Mouse (Mus musculus) liver, adult 2 months (tissue): ENCODE data around the gene Ntm. TPM values are rescaled to one million over a fixed set of nuclear protein-coding genes. Genes with fewer than 3 reads are reported as not detected.

ENCODE experiments used
- DNase-seq: peaks from one replicate; pipeline ENCODE4 v3.0.0-alpha.2; 2011; ENCODE audit warnings: low read depth, low spot score; ENCODE audit errors: extremely low read depth
- H3K27ac ChIP-seq: fragments of 200-500 bp; replicated peaks from 2 replicates; pipeline ENCODE4 v1.5.1; 2012; ENCODE audit warnings: low read depth, mild to moderate bottlenecking, control low read depth, inconsistent platforms, low read length; ENCODE audit not compliant: insufficient read depth
- H3K27me3 ChIP-seq: fragments of 200-500 bp; 2 replicates; pipeline ENCODE4 v1.6.1; 2012; ENCODE audit warnings: mild to moderate bottlenecking, moderate library complexity, low read length, inconsistent platforms; ENCODE audit not compliant: control insufficient read depth, insufficient read depth
- H3K36me3 ChIP-seq: fragments of 200-500 bp; 2 replicates; pipeline ENCODE4 v1.6.1; 2012; ENCODE audit warnings: low read length, inconsistent platforms; ENCODE audit not compliant: control insufficient read depth, insufficient read depth
- H3K4me1 ChIP-seq: fragments of 200-500 bp; 2 replicates; pipeline ENCODE4 v1.6.1; 2011; ENCODE audit warnings: low read length; ENCODE audit not compliant: control insufficient read depth, insufficient read depth
- H3K4me3 ChIP-seq: fragments of 200-500 bp; 2 replicates; pipeline ENCODE4 v1.5.1; 2011; ENCODE audit warnings: low read depth, mild to moderate bottlenecking, control low read depth, low read length, moderate library complexity; ENCODE audit not compliant: insufficient read depth
- H3K79me2 ChIP-seq: fragments of 200-500 bp; 2 replicates; pipeline ENCODE4 v1.6.1; 2012; ENCODE audit warnings: inconsistent platforms, mild to moderate bottlenecking, low read length, moderate library complexity; ENCODE audit not compliant: control insufficient read depth, insufficient read depth
- H3K9ac ChIP-seq: fragments of 200-500 bp; 2 replicates; pipeline ENCODE4 v1.6.1; 2012; ENCODE audit warnings: low read depth, mild to moderate bottlenecking, control low read depth, inconsistent platforms, low read length
- CTCF ChIP-seq: fragments of 200-500 bp; IDR thresholded peaks from 2 replicates; pipeline ENCODE4 v1.5.1; 2011; ENCODE audit warnings: low read depth, low read length, control low read depth
- POLR2A ChIP-seq: fragments of 200-500 bp; IDR thresholded peaks from 2 replicates; pipeline ENCODE4 v1.6.1; 2011; ENCODE audit warnings: low read length, control low read depth; ENCODE audit not compliant: insufficient read depth; ENCODE audit errors: extremely low read depth
- WGBS: fragments of 180-500 bp; shearing (Covaris S2); methylation state at CpG from one replicate; pipeline ENCODE4 v1.1.7; 2018; 5-methylcytosine and 5-hydroxymethylcytosine counted together
- polyA plus RNA-seq: library from polyadenylated mRNA; depleted of rRNA; stranded (reverse); fragments of >200 nt; gene quantifications from 2 replicates; pipeline ENCODE4 v1.2.3, GENCODE M21; 2012
- total RNA-seq: library from RNA; depleted of rRNA; stranded (reverse); fragments of >200 nt; gene quantifications from 2 replicates; pipeline ENCODE4 v1.2.3, GENCODE M21; 2014

Gene Ntm
- total and polyA plus RNA-seq, 2 experiments: 2.1 to 3.2 TPM

GRCm38 (mm10) chr9:29864886-29865285, 98.1 kb downstream of the Ntm start:
- H3K27me3 ChIP-seq: no peaks in the 10 kb centered on the region
- no peak for TF ChIP-seq POLR2A
- no peak for TF ChIP-seq CTCF
- no peak overlapping the region for H3K4me3 ChIP-seq
- no peaks in the 10 kb centered on the region for H3K79me2 ChIP-seq
- no peak overlapping the region for H3K9ac ChIP-seq
- no peak overlapping the region for H3K27ac ChIP-seq
- H3K36me3 ChIP-seq: no peaks in the 10 kb centered on the region
- 17% methylated on average over 1 of the region's 1 CpGs for WGBS
- DNase-seq: no peak
- no peaks in the 10 kb centered on the region for H3K4me1 ChIP-seq

- DNase-seq: no peak
- no peak overlapping the region for H3K4me3 ChIP-seq
- H3K27ac ChIP-seq: no peak overlapping the region
- no peaks in the 10 kb centered on the region for H3K36me3 ChIP-seq
- H3K27me3 ChIP-seq: no peaks in the 10 kb centered on the region
- no peaks in the 10 kb centered on the region for H3K4me1 ChIP-seq
- 62% methylated on average over 5 of the region's 5 CpGs for WGBS
- TF ChIP-seq CTCF (no peak), POLR2A (no peak)
- H3K9ac ChIP-seq: no peak overlapping the region
- H3K79me2 ChIP-seq: no peaks in the 10 kb centered on the region
Measured at GRCm38 (mm10) chr9:29862408-29862807, 100.5 kb downstream of the Ntm start.

- Histone ChIP-seq H3K79me2 (no peaks in the 10 kb centered on the region), H3K9ac (no peak overlapping the region), H3K27ac (no peak overlapping the region), H3K4me1 (no peaks in the 10 kb centered on the region), H3K27me3 (no peaks in the 10 kb centered on the region), H3K36me3 (no peaks in the 10 kb centered on the region), H3K4me3 (no peak overlapping the region)
- no peak for DNase-seq
- WGBS: 86% methylated on average over 6 of the region's 6 CpGs
- no peak for TF ChIP-seq POLR2A
- no peak for TF ChIP-seq CTCF
Measured at GRCm38 (mm10) chr9:29859256-29860048, 103.5 kb downstream of the Ntm start.

GRCm38 (mm10) chr9:29848735-29849455, 114.0 kb downstream of the Ntm start:
- Histone ChIP-seq H3K4me1 (no peaks in the 10 kb centered on the region), H3K79me2 (no peaks in the 10 kb centered on the region), H3K4me3 (no peak overlapping the region), H3K27me3 (no peaks in the 10 kb centered on the region), H3K9ac (no peak overlapping the region), H3K27ac (no peak overlapping the region), H3K36me3 (no peaks in the 10 kb centered on the region)
- 39% methylated on average over 8 of the region's 8 CpGs for WGBS
- TF ChIP-seq POLR2A (no peak), CTCF (no peak)
- DNase-seq: no peak

DNA sequence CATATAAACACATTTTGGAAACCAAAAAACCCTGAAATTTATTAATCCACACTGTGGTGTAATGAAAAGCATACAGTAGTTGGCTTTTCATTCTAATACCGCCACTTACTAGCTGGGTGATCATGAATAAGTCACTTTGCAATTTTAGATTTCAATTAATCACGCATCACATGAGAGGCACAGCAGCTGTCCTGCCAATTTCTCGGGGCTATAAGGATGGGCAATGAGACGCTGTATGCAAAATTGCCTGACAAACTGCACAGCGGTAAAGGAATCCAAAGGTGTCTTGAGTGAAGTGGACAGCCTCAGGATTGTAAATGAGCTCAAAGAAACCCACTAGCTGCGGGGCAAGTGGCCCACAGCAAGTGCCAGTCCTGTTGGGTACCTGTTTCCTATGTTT, 125.6 kb downstream of the Ntm start:
- Histone ChIP-seq H3K4me3 (no peak overlapping the region), H3K9ac (no peak overlapping the region), H3K27ac (no peak overlapping the region), H3K79me2 (no peaks in the 10 kb centered on the region), H3K27me3 (no peaks in the 10 kb centered on the region), H3K36me3 (no peaks in the 10 kb centered on the region), H3K4me1 (no peaks in the 10 kb centered on the region)
- WGBS: 85% methylated on average over 6 of the region's 6 CpGs
- TF ChIP-seq CTCF (no peak), POLR2A (no peak)
- no peak for DNase-seq

DNA sequence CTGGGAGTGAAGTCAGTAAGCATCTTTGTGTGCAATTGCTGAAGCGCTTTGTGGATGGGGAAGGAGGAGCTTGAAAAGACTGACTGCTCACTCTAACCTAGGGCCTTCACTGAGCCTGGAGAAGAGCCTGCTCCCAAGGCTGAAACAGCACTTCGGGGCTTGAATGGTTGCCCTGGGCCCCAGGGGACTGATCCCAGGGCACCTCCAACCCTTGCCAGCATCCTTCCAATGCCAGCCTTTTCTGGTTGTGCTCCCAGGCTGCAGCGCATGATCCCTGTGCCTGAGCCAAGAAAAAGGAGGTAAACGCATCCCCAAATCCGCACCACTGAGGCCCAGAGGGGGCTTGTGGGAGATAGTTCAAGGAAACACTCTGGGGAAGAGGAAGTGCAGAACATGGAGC, 128.0 kb downstream of the Ntm start:
- H3K27me3 ChIP-seq: no peaks in the 10 kb centered on the region
- no peaks in the 10 kb centered on the region for H3K36me3 ChIP-seq
- no peak overlapping the region for H3K9ac ChIP-seq
- H3K4me3 ChIP-seq: no peak overlapping the region
- no peak overlapping the region for H3K27ac ChIP-seq
- TF ChIP-seq POLR2A: no peak
- TF ChIP-seq CTCF: no peak
- no peak for DNase-seq
- WGBS: 74% methylated on average over 5 of the region's 5 CpGs
- no peaks in the 10 kb centered on the region for H3K79me2 ChIP-seq
- H3K4me1 ChIP-seq: no peaks in the 10 kb centered on the region
